Mouse (Mus musculus): ENCODE measurements at regions not wholly inside any gene's neighbourhood (a gene's known extent, or its start where the extent isn't known, plus 50 kb on each side); places are given as distances from the start of the nearest gene placed in this dataset.

DNA sequence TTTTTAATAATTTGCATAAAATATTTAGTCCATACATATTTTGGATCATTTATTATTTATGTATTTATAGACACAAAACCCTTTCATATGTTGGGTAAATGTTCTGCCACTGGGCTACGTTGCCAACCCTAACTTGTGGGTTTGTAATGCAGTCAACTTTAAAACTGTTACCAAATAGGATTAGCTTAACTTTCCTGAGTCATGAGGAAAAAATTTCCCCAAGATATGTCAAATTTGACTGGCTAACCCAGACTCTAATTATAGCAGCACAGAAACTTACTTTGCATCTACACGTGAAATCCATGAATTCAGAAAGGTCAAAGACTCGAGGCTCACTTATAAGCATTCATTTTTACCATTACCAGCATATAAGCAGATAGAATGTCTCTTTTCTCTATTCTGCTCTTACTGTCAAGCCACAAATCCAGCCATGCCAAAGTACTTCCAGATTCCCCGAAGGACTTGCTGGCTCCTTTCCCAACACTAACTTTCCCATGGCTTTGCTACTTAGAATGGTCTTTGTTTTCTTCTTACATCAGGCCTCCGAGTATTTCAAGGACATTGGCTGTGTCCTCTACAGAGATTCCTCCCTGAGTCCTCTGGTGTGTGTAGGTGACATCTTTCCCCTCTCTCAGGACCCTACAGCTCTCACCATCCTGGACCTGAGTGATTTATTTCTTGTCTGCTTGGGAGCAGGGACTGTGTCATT, 328.2 kb upstream of the Ube2e3 start:
- in situ Hi-C loops (cut with MboI; ENCODE audit: low pct_ligation_motif_present, low pct_unique_long_range_greater_than_20kb, low sequenced_read_pairs) = no loop called here
- no peaks in the 10 kb centered on the region for H3K36me3 ChIP-seq (replicated peaks in 1 of 2; ENCODE audit: control insufficient read depth in 1 of 2, insufficient read depth in 1 of 2, low read length in 1 of 2)
- H3K9ac ChIP-seq (ENCODE audit: insufficient read depth, low read depth) = no peak overlapping the region
- no peak overlapping the region for H3K4me2 ChIP-seq (ENCODE audit: insufficient read depth, low read depth, poor library complexity, severe bottlenecking)
- TF ChIP-seq TBP (conservative IDR thresholded peaks at IDR 0.05; ENCODE audit: low read depth, low read length) (no peak), JUND (conservative IDR thresholded peaks at IDR 0.05; ENCODE audit: low read depth, low read length) (no peak), CTCF (conservative IDR thresholded peaks at IDR 0.05 in 1 of 2, IDR thresholded peaks at IDR 0.05 in 1 of 2; ENCODE audit: low read depth in 2 of 2, low read length in 2 of 2) (no peak), E2F4 (IDR thresholded peaks at IDR 0.05; ENCODE audit: insufficient replicate concordance, low read depth, low read length) (no peak), ZKSCAN1 (IDR thresholded peaks at IDR 0.05; ENCODE audit: borderline replicate concordance, low read depth, low read length) (no peak), MEF2A (IDR thresholded peaks at IDR 0.05; ENCODE audit: borderline replicate concordance, low read depth, low read length) (no peak), NRF1 (IDR thresholded peaks at IDR 0.05; ENCODE audit: low read depth, low read length) (no peak), ZMIZ1 (IDR thresholded peaks at IDR 0.05; ENCODE audit: low read depth, low read length) (no peak), BHLHE40 (IDR thresholded peaks at IDR 0.05; ENCODE audit: low read depth, low read length) (no peak), SMC3 (IDR thresholded peaks at IDR 0.05; ENCODE audit: low read depth, low read length) (no peak), USF2 (conservative IDR thresholded peaks at IDR 0.05; ENCODE audit: low read depth, low read length) (no peak), PAX5 (IDR thresholded peaks at IDR 0.05; ENCODE audit: low read length) (no peak), CHD2 (IDR thresholded peaks at IDR 0.05; ENCODE audit: low read length) (no peak), RCOR1 (conservative IDR thresholded peaks at IDR 0.05; ENCODE audit: low read depth, low read length) (no peak), CHD1 (IDR thresholded peaks at IDR 0.05; ENCODE audit: low read depth, low read length) (no peak), POLR2A (IDR thresholded peaks at IDR 0.05; ENCODE audit: low read depth, low read length) (no peak), MXI1 (IDR thresholded peaks at IDR 0.05; ENCODE audit: low read depth, low read length) (no peak), TCF12 (IDR thresholded peaks at IDR 0.05; ENCODE audit: low read depth, low read length) (no peak), EP300 (IDR thresholded peaks at IDR 0.05; ENCODE audit: low read length) (no peak), MAX (IDR thresholded peaks at IDR 0.05; ENCODE audit: low read length) (no peak)
- H3K9me3 ChIP-seq (replicated peaks; ENCODE audit: low read length) = no peaks in the 10 kb centered on the region
- DNase-seq (ENCODE audit: extremely low read depth) = no peak
- dilution Hi-C loops (cut with MboI; ENCODE audit: extremely low pct_ligation_motif_present, extremely low pct_unique_long_range_greater_than_20kb, low sequenced_read_pairs) = no loop called here
- H3K4me1 ChIP-seq (ENCODE audit: control insufficient read depth in 1 of 2, insufficient read depth in 2 of 2) = peaks cover 0 to 3% of the 10 kb centered on the region in 2 experiments; a peak in 1 of 4 replicates
- no peaks in the 10 kb centered on the region for H3K79me2 ChIP-seq (replicated peaks; ENCODE audit: control insufficient read depth, extremely low read depth, insufficient read depth, poor library complexity, severe bottlenecking)
- H3K27me3 ChIP-seq (replicated peaks) = no peaks in the 10 kb centered on the region
- no peak overlapping the region for H3K27ac ChIP-seq (ENCODE audit: insufficient read depth, low read depth)
- no peak overlapping the region for H3K4me3 ChIP-seq (replicated peaks in 1 of 3; ENCODE audit: low read depth in 2 of 3, low read length in 2 of 3, poor library complexity in 1 of 3)

DNA sequence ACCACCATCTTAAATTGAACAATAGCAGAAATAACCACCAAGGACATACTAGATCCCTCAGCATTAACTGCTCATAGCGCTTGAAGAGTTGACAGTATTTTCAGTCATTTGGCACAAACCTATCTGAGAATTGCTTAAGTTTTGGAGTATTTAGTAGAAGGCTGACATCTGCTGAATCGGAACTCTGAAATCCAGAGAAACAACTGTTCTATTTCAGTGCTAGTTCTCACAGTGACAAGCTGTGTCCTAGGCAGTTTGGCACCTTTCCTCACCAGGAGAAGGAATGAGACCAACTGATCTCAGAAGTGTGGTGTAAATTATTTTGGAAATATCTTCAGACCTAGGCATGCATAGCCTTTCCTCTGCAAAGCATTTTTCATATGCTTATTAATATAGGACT, 330.4 kb upstream of the Ube2e3 start:
- Histone ChIP-seq H3K36me3 (replicated peaks in 1 of 2; ENCODE audit: control insufficient read depth in 1 of 2, insufficient read depth in 1 of 2, low read length in 1 of 2) (no peaks in the 10 kb centered on the region), H3K4me2 (ENCODE audit: insufficient read depth, low read depth, poor library complexity, severe bottlenecking) (no peak overlapping the region), H3K79me2 (replicated peaks; ENCODE audit: control insufficient read depth, extremely low read depth, insufficient read depth, poor library complexity, severe bottlenecking) (no peaks in the 10 kb centered on the region), H3K9ac (ENCODE audit: insufficient read depth, low read depth) (no peak overlapping the region), H3K27ac (ENCODE audit: insufficient read depth, low read depth) (no peak overlapping the region), H3K4me1 (ENCODE audit: control insufficient read depth in 1 of 2, insufficient read depth in 2 of 2) (peaks cover 0 to 3% of the 10 kb centered on the region in 2 experiments; a peak in 1 of 4 replicates), H3K9me3 (replicated peaks; ENCODE audit: low read length) (no peaks in the 10 kb centered on the region), H3K4me3 (replicated peaks in 1 of 3; ENCODE audit: low read depth in 2 of 3, low read length in 2 of 3, poor library complexity in 1 of 3) (no peak overlapping the region), H3K27me3 (replicated peaks) (no peaks in the 10 kb centered on the region)
- DNase-seq (ENCODE audit: extremely low read depth) = no peak
- dilution Hi-C loops (cut with MboI; ENCODE audit: extremely low pct_ligation_motif_present, extremely low pct_unique_long_range_greater_than_20kb, low sequenced_read_pairs) = no loop called here
- in situ Hi-C loops (cut with MboI; ENCODE audit: low pct_ligation_motif_present, low pct_unique_long_range_greater_than_20kb, low sequenced_read_pairs) = no loop called here
- no peak for TF ChIP-seq RAD21 (IDR thresholded peaks at IDR 0.05; ENCODE audit: low read depth, low read length)
- no peak for TF ChIP-seq UBTF (IDR thresholded peaks at IDR 0.05; ENCODE audit: low read depth, low read length)
- no peak for TF ChIP-seq MAZ (IDR thresholded peaks at IDR 0.05; ENCODE audit: low read depth, low read length)
- no peak for TF ChIP-seq HCFC1 (IDR thresholded peaks at IDR 0.05; ENCODE audit: low read depth, low read length)
- TF ChIP-seq POLR2A (IDR thresholded peaks at IDR 0.05; ENCODE audit: low read depth, low read length) = no peak
- no peak for TF ChIP-seq RCOR1 (conservative IDR thresholded peaks at IDR 0.05; ENCODE audit: low read depth, low read length)
